Mouse (Mus musculus): Measurements from ENCODE around the gene Asap3. TPM values are rescaled to one million over a fixed set of nuclear protein-coding genes. Genes with fewer than 3 reads are reported as not detected.
A peak's percentile ranks its signal among the peaks of the same experiment; 100 is the strongest.

Gene Asap3
- total and polyA plus RNA-seq, 2 experiments from 2014 or later: 2.5 to 3.8 TPM

- Histone ChIP-seq H3K27ac (ENCODE audit: low read depth, low read length) (no peak overlapping the region), H3K9ac (no peak overlapping the region), H3K9me3 (ENCODE audit: low read length) (no peaks in the 10 kb centered on the region), H3K36me3 (ENCODE audit: insufficient read depth) (no peaks in the 10 kb centered on the region), H3K4me3 (ENCODE audit: low read depth, low read length) (no peak overlapping the region), H3K4me2 (ENCODE audit: low read depth) (no peak overlapping the region; the same call in 1 of the 2 replicates), H3K27me3 (ENCODE audit: insufficient read depth, low read length) (no peaks in the 10 kb centered on the region), H3K4me1 (ENCODE audit: insufficient read depth) (peaks cover 14% of the 10 kb centered on the region; the same call in 1 of the 2 replicates)
- 16% methylated on average over 17 of the region's 17 CpGs for WGBS
- DNase-seq: no peak
- ATAC-seq: no peak
- no peak for TF ChIP-seq CTCF (IDR thresholded peaks at IDR 0.05; ENCODE audit: low read depth)
Measured at GRCm38 (mm10) chr4:136220133-136220775, 14.1 kb downstream of the Asap3 start.

GRCm38 (mm10) chr4:136223549-136224239, 17.5 kb downstream of the Asap3 start:
- no peaks in the 10 kb centered on the region for H3K27me3 ChIP-seq (ENCODE audit: insufficient read depth, low read length)
- no peaks in the 10 kb centered on the region for H3K9me3 ChIP-seq (ENCODE audit: low read length)
- H3K36me3 ChIP-seq (ENCODE audit: insufficient read depth): no peaks in the 10 kb centered on the region
- H3K4me1 ChIP-seq (ENCODE audit: insufficient read depth): 0 out of 2 replicates have a peak, but pooled peaks cover 10% of the 10 kb centered on the region
- WGBS: 45% methylated on average over 13 of the region's 13 CpGs
- peak; percentile 41 for TF ChIP-seq CTCF (IDR thresholded peaks at IDR 0.05; ENCODE audit: low read depth)
- H3K27ac ChIP-seq (ENCODE audit: low read depth, low read length): peak overlapping the region; percentile 50
- H3K4me2 ChIP-seq (ENCODE audit: low read depth): no peak overlapping the region
- ATAC-seq (peak; percentile 84), DNase-seq (peak; percentile 70)
- no peak overlapping the region for H3K4me3 ChIP-seq (ENCODE audit: low read depth, low read length)
- no peak overlapping the region for H3K9ac ChIP-seq

GRCm38 (mm10) chr4:136224240-136224559, 18.0 kb downstream of the Asap3 start:
- no peak for TF ChIP-seq CTCF (IDR thresholded peaks at IDR 0.05; ENCODE audit: low read depth)
- no peak; the same call in 1 of the 2 replicates for ATAC-seq
- Histone ChIP-seq H3K36me3 (ENCODE audit: insufficient read depth) (no peaks in the 10 kb centered on the region), H3K9ac (no peak overlapping the region), H3K27ac (ENCODE audit: low read depth, low read length) (no peak overlapping the region), H3K4me3 (ENCODE audit: low read depth, low read length) (no peak overlapping the region), H3K27me3 (ENCODE audit: insufficient read depth, low read length) (no peaks in the 10 kb centered on the region), H3K4me2 (ENCODE audit: low read depth) (no peak overlapping the region), H3K9me3 (ENCODE audit: low read length) (no peaks in the 10 kb centered on the region), H3K4me1 (ENCODE audit: insufficient read depth) (0 out of 2 replicates have a peak, but pooled peaks cover 10% of the 10 kb centered on the region)
- no peak for DNase-seq
- WGBS: 28% methylated on average over 5 of the region's 5 CpGs

GRCm38 (mm10) chr4:136224677-136225460, 18.7 kb downstream of the Asap3 start:
- Histone ChIP-seq H3K27me3 (ENCODE audit: insufficient read depth, low read length) (no peaks in the 10 kb centered on the region), H3K4me1 (ENCODE audit: insufficient read depth) (0 out of 2 replicates have a peak, but pooled peaks cover 10% of the 10 kb centered on the region), H3K4me3 (ENCODE audit: low read depth, low read length) (no peak overlapping the region), H3K9ac (no peak overlapping the region), H3K36me3 (ENCODE audit: insufficient read depth) (no peaks in the 10 kb centered on the region), H3K27ac (ENCODE audit: low read depth, low read length) (no peak overlapping the region), H3K4me2 (ENCODE audit: low read depth) (no peak overlapping the region), H3K9me3 (ENCODE audit: low read length) (no peaks in the 10 kb centered on the region)
- 84% methylated on average over 23 of the region's 23 CpGs for WGBS
- ATAC-seq (no peak), DNase-seq (no peak)
- TF ChIP-seq CTCF (IDR thresholded peaks at IDR 0.05; ENCODE audit: low read depth): no peak

GRCm38 (mm10) chr4:136227408-136227807, 21.2 kb downstream of the Asap3 start:
- no peak overlapping the region for H3K4me3 ChIP-seq (ENCODE audit: low read depth, low read length)
- WGBS: 78% methylated on average over 7 of the region's 7 CpGs

GRCm38 (mm10) chr4:136228640-136229039, 22.5 kb downstream of the Asap3 start:
- Histone ChIP-seq H3K9me3 (ENCODE audit: low read length) (no peaks in the 10 kb centered on the region), H3K27me3 (ENCODE audit: insufficient read depth, low read length) (no peaks in the 10 kb centered on the region), H3K36me3 (ENCODE audit: insufficient read depth) (no peaks in the 10 kb centered on the region), H3K4me2 (ENCODE audit: low read depth) (no peak overlapping the region), H3K9ac (no peak overlapping the region), H3K4me1 (ENCODE audit: insufficient read depth) (0 out of 2 replicates have a peak, but pooled peaks cover 6% of the 10 kb centered on the region), H3K4me3 (ENCODE audit: low read depth, low read length) (no peak overlapping the region), H3K27ac (ENCODE audit: low read depth, low read length) (no peak overlapping the region)
- TF ChIP-seq CTCF (IDR thresholded peaks at IDR 0.05; ENCODE audit: low read depth): no peak
- WGBS: 78% methylated on average over 5 of the region's 5 CpGs
- ATAC-seq (no peak), DNase-seq (no peak)

More at GRCm38 (mm10) chr4:136227408-136227807, 21.2 kb downstream of the Asap3 start:
- TF ChIP-seq CTCF (IDR thresholded peaks at IDR 0.05; ENCODE audit: low read depth): no peak
- Histone ChIP-seq H3K27me3 (ENCODE audit: insufficient read depth, low read length) (no peaks in the 10 kb centered on the region), H3K36me3 (ENCODE audit: insufficient read depth) (no peaks in the 10 kb centered on the region), H3K9ac (no peak overlapping the region), H3K27ac (ENCODE audit: low read depth, low read length) (no peak overlapping the region), H3K9me3 (ENCODE audit: low read length) (no peaks in the 10 kb centered on the region), H3K4me1 (ENCODE audit: insufficient read depth) (0 out of 2 replicates have a peak, but pooled peaks cover 10% of the 10 kb centered on the region), H3K4me2 (ENCODE audit: low read depth) (no peak overlapping the region)
- no peak for ATAC-seq
- no peak for DNase-seq

Measured in forebrain, postnatal 0 days (tissue).